Mouse (Mus musculus) limb, embryonic 12.5 days (tissue): ENCODE measurements at regions not wholly inside any gene's neighbourhood (a gene's known extent, or its start where the extent isn't known, plus 50 kb on each side); places are given as distances from the start of the nearest gene placed in this dataset.
A peak's percentile ranks its signal among the peaks of the same experiment; 100 is the strongest.

Experiments used
- ATAC-seq: fragments of 200-750 bp; cut with Nextera tagmentation; 2 replicates; pipeline ENCODE4 v1.8.0; 2017; ENCODE audit warnings: low read depth, moderate TSS enrichment; ENCODE audit not compliant: insufficient number of reproducible peaks, insufficient read depth, low FRiP score, low TSS enrichment
- H3K27ac ChIP-seq: fragments of 300-500 bp; sonication (generic); 2 replicates; pipeline ENCODE4 v1.5.1; 2016; ENCODE audit warnings: mild to moderate bottlenecking, moderate library complexity
- H3K27me3 ChIP-seq: fragments of 300-500 bp; sonication (generic); 2 replicates; pipeline ENCODE4 v1.6.1; 2016; ENCODE audit warnings: mild to moderate bottlenecking, moderate library complexity
- H3K36me3 ChIP-seq: fragments of 300-500 bp; sonication (generic); 2 replicates; pipeline ENCODE4 v1.6.1; 2016; ENCODE audit warnings: mild to moderate bottlenecking, moderate library complexity
- H3K4me1 ChIP-seq: fragments of 300-500 bp; sonication (generic); replicated peaks from 2 replicates; pipeline ENCODE4 v1.6.1; 2016
- H3K4me2 ChIP-seq: fragments of 300-500 bp; sonication (generic); 2 replicates; pipeline ENCODE4 v1.6.1; 2016; ENCODE audit warnings: mild to moderate bottlenecking, moderate library complexity
- H3K4me3 ChIP-seq: fragments of 300-500 bp; sonication (generic); replicated peaks from 2 replicates; pipeline ENCODE4 v1.5.1; 2016; ENCODE audit warnings: mild to moderate bottlenecking
- H3K9ac ChIP-seq: fragments of 300-500 bp; sonication (generic); replicated peaks from 2 replicates; pipeline ENCODE4 v1.6.1; 2016; ENCODE audit warnings: mild to moderate bottlenecking, moderate library complexity
- H3K9me3 ChIP-seq: fragments of 300-500 bp; sonication (generic); 2 replicates; pipeline ENCODE4 v1.6.1; 2016; ENCODE audit warnings: mild to moderate bottlenecking, moderate library complexity
- WGBS: fragments of 180-500 bp; shearing (Covaris S2); methylation state at CpG from one replicate; pipeline ENCODE4 v1.1.7; 2016; 5-methylcytosine and 5-hydroxymethylcytosine counted together

DNA sequence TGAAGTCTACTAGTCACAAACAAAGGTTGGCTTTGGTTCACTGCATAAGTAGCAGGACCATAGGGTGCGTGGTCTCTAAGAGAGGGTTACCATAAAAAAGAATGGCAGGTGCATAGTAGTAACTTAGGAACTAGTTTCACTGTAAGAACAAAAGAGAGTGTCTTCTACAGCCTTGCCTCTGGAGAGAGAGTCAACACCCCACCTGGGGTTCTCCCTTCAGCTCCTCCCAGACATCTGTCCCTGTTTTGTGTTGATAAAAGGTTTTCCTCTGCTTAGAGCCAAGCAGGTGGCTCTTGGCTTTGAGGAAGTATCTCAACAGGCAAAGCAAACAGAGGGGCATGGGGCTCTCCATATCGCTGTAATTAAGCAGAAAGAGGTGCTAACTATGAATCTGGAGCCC lies 165.6 kb upstream of the Prok2 start:
- H3K4me1 ChIP-seq, result peaks cover 28% of the 10 kb centered on the region
- H3K9me3 ChIP-seq, result peaks cover 8% of the 10 kb centered on the region; the same call in 1 of the 2 replicates
- no peak overlapping the region for H3K9ac ChIP-seq
- peaks cover 71% of the 10 kb centered on the region for H3K27me3 ChIP-seq
- 63% methylated on average over 2 of the region's 2 CpGs for WGBS
- H3K4me3 ChIP-seq, result no peak overlapping the region
- no peaks in the 10 kb centered on the region for H3K36me3 ChIP-seq
- ATAC-seq, result no peak
- H3K4me2 ChIP-seq, result no peak overlapping the region
- no peak overlapping the region for H3K27ac ChIP-seq

- Histone ChIP-seq H3K4me1 (peaks cover 32% of the 10 kb centered on the region), H3K9me3 (peaks cover 8% of the 10 kb centered on the region; the same call in 1 of the 2 replicates), H3K36me3 (no peaks in the 10 kb centered on the region), H3K4me2 (no peak overlapping the region), H3K4me3 (no peak overlapping the region), H3K27ac (no peak overlapping the region), H3K27me3 (peaks cover 66% of the 10 kb centered on the region), H3K9ac (no peak overlapping the region)
- no peak for ATAC-seq
- WGBS, result 81% methylated on average over 5 of the region's 5 CpGs
Measured at GRCm38 (mm10) chr6:99890805-99891204, 164.6 kb upstream of the Prok2 start.

- ATAC-seq, result no peak
- peaks cover 43% of the 10 kb centered on the region for H3K4me1 ChIP-seq
- no peak overlapping the region for H3K9ac ChIP-seq
- peaks cover 8% of the 10 kb centered on the region; the same call in 1 of the 2 replicates for H3K9me3 ChIP-seq
- H3K27me3 ChIP-seq, result peaks cover 64% of the 10 kb centered on the region
- no peak overlapping the region for H3K4me2 ChIP-seq
- no peak overlapping the region for H3K4me3 ChIP-seq
- H3K27ac ChIP-seq, result no peak overlapping the region
- H3K36me3 ChIP-seq, result no peaks in the 10 kb centered on the region
- WGBS, result 31% methylated on average over 9 of the region's 9 CpGs
Measured at GRCm38 (mm10) chr6:99889055-99889454, 162.9 kb upstream of the Prok2 start.

GRCm38 (mm10) chr6:99887904-99888303 lies 161.7 kb upstream of the Prok2 start:
- Histone ChIP-seq H3K27me3 (peaks cover 62% of the 10 kb centered on the region), H3K4me1 (peaks cover 49% of the 10 kb centered on the region)

DNA sequence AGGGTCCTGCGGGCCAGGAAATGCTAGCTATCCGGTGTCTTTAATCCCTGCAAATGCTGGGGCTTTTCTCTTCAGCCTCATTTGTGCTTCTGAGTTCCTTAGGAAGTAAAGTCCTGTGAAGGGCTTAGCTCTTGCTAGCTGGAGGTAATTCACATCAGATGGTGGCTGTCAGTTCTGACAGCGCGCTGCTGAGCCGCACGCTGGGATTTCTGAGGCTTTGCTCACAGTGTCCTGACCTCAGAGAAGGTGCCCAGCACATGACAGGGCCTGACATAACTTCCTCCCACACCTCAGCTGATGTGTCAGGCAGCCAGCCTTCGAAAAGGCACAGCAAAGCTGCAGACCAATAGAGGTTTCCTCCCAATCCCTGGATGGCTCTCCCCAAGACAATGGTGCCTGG lies 158.6 kb upstream of the Prok2 start:
- no peak overlapping the region; the same call in 1 of the 2 replicates for H3K4me2 ChIP-seq
- ATAC-seq, result no peak
- no peaks in the 10 kb centered on the region for H3K9me3 ChIP-seq
- H3K4me1 ChIP-seq, result peaks cover 59% of the 10 kb centered on the region
- no peak overlapping the region for H3K4me3 ChIP-seq
- no peak overlapping the region for H3K9ac ChIP-seq
- 2% methylated on average over 7 of the region's 7 CpGs for WGBS
- peaks cover 60% of the 10 kb centered on the region for H3K27me3 ChIP-seq
- peak overlapping the region; percentile 26; the same call in 1 of the 2 replicates for H3K27ac ChIP-seq
- H3K36me3 ChIP-seq, result no peaks in the 10 kb centered on the region

More at GRCm38 (mm10) chr6:99887904-99888303, 161.7 kb upstream of the Prok2 start:
- peak; percentile 63 for ATAC-seq
- no peaks in the 10 kb centered on the region for H3K36me3 ChIP-seq
- WGBS, result 8% methylated on average over 8 of the region's 8 CpGs
- no peak overlapping the region for H3K4me3 ChIP-seq
- peaks cover 6% of the 10 kb centered on the region; the same call in 1 of the 2 replicates for H3K9me3 ChIP-seq
- H3K9ac ChIP-seq, result no peak overlapping the region
- H3K4me2 ChIP-seq, result no peak overlapping the region
- no peak overlapping the region for H3K27ac ChIP-seq

DNA sequence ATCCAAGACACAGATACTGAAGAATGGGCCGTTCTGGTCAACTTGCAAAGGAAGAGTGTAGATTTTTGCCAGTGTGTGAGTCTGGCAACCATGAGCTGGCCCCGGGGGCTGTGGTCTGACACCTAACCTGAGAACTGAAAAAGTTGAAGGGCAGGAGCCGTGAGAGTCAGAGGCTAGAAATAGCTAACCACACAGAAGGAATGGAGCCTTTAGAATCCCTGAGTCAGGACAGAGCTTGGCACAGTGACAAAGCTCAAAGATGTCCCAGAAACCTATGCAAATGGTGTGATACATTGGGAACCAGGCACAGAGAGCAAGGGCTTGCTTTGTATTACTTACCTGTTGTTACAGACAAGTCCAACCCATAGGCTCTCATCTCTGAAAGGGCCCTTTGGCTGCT lies 157.9 kb upstream of the Prok2 start:
- peaks cover 62% of the 10 kb centered on the region for H3K27me3 ChIP-seq
- H3K9me3 ChIP-seq, result no peaks in the 10 kb centered on the region
- no peaks in the 10 kb centered on the region for H3K36me3 ChIP-seq
- H3K9ac ChIP-seq, result no peak overlapping the region
- no peak overlapping the region for H3K4me2 ChIP-seq
- WGBS, result 57% methylated on average over 3 of the region's 3 CpGs
- no peak overlapping the region for H3K27ac ChIP-seq
- H3K4me3 ChIP-seq, result no peak overlapping the region
- peaks cover 57% of the 10 kb centered on the region for H3K4me1 ChIP-seq
- no peak for ATAC-seq

DNA sequence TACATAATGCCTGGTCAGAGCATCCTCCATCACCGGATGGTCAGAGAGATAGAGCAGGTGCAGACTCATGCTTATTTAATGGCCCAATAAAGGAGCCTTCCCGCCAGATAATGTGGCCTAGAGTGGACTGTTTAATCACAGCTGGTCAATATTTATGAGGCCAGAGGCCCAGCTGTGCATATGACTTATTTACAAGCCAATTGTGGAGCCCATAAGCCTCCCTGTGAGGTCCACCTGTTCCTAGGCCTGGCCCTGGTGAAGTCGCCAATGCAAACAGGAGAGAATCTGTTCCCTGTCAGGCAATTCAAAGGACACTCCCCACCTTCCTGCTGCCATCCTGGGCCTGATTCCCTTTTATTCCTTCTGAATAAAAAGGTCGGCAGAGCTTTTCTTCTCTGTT lies 155.4 kb upstream of the Prok2 start:
- Histone ChIP-seq H3K4me1 (peaks cover 38% of the 10 kb centered on the region), H3K4me3 (no peak overlapping the region), H3K4me2 (no peak overlapping the region), H3K36me3 (no peaks in the 10 kb centered on the region), H3K9ac (no peak overlapping the region), H3K27ac (no peak overlapping the region), H3K9me3 (no peaks in the 10 kb centered on the region), H3K27me3 (peaks cover 64% of the 10 kb centered on the region)
- WGBS, result 20% methylated on average over 4 of the region's 4 CpGs
- ATAC-seq, result no peak; the same call in 1 of the 2 replicates

GRCm38 (mm10) chr6:99874852-99875251 lies 148.7 kb upstream of the Prok2 start:
- Histone ChIP-seq H3K9me3 (no peaks in the 10 kb centered on the region), H3K4me3 (no peak overlapping the region), H3K36me3 (no peaks in the 10 kb centered on the region), H3K4me1 (no peaks in the 10 kb centered on the region), H3K27me3 (peaks cover 48% of the 10 kb centered on the region), H3K9ac (no peak overlapping the region), H3K4me2 (no peak overlapping the region), H3K27ac (no peak overlapping the region)
- whole genome bisulfite sequencing, result 87% methylated on average over 4 of the region's 4 CpGs
- no peak for ATAC-seq

DNA sequence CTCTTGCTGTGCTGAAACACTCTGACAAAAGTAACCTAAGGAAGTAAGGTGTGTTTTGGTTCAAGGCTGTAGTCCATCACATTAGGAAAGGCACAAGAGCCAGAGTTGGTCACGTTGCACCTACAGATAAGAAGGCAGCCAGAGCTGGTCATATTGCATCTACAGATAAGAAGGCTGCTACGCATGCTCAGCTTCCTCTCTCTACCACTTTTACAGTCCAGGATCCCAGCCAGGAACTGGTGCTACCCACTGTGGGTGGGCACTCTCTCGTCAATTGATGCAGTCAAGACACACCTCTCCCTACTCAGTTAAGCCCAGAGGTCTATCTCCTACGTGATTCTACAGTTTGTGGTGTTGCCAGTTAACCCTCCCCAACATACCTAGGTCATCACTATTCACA lies 147.8 kb upstream of the Prok2 start:
- Histone ChIP-seq H3K9ac (no peak overlapping the region), H3K27ac (no peak overlapping the region), H3K36me3 (no peaks in the 10 kb centered on the region), H3K4me3 (no peak overlapping the region), H3K9me3 (no peaks in the 10 kb centered on the region), H3K27me3 (peaks cover 39% of the 10 kb centered on the region), H3K4me2 (no peak overlapping the region), H3K4me1 (no peaks in the 10 kb centered on the region)
- ATAC-seq, result no peak
- WGBS, result 76% methylated on average over 4 of the region's 4 CpGs

DNA sequence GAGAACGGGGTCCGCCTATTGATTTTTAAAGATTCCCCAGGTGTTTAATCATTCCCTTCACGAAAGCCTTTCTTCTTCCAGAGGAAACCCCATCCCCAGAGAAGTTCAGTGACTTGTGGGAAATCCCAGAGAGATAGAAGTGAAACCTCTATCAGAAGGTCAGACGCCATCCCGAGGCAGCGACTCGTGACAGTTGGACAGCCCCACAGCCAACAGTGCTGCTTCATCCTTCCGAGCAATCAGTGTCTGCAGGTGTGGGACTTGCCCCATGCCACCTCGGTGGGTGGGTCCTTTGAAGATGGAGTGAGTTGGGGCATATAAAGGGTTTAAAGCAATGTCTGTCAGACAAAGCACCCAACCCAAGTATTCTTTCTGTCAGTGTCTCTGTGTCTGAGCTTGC lies 139.9 kb upstream of the Prok2 start:
- Histone ChIP-seq H3K4me2 (no peak overlapping the region), H3K4me1 (peaks cover 16% of the 10 kb centered on the region), H3K4me3 (no peak overlapping the region), H3K27ac (no peak overlapping the region), H3K27me3 (peaks cover 14% of the 10 kb centered on the region), H3K9ac (no peak overlapping the region), H3K9me3 (no peaks in the 10 kb centered on the region), H3K36me3 (no peaks in the 10 kb centered on the region)
- no peak for ATAC-seq
- WGBS, result 77% methylated on average over 9 of the region's 9 CpGs

DNA sequence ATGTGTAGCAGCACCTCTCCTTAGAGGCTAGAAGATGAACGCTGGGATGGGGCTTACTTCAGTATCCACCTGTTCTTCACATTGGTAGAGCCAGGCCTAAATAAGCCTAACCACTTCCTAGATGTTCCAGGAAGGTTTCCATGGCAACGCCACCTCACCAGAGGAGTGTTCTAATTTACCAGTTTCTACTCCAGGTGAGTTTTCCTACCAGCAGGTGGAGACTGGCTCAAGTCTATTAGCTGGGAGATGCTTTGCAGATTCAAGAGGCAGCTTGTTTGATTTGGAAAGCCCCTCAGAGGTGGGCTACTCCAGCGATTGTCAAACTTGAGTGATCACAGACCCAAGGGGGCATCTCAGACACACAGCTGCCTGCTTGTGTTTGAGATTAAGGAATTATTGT lies 138.8 kb upstream of the Prok2 start:
- 60% methylated on average over 3 of the region's 3 CpGs for WGBS
- Histone ChIP-seq H3K27ac (no peak overlapping the region), H3K4me3 (no peak overlapping the region), H3K9me3 (no peaks in the 10 kb centered on the region), H3K4me2 (no peak overlapping the region), H3K27me3 (peaks cover 19% of the 10 kb centered on the region), H3K9ac (no peak overlapping the region), H3K36me3 (no peaks in the 10 kb centered on the region), H3K4me1 (peaks cover 16% of the 10 kb centered on the region)
- ATAC-seq, result no peak

- H3K9ac ChIP-seq, result no peak overlapping the region
- no peaks in the 10 kb centered on the region for H3K36me3 ChIP-seq
- no peak overlapping the region for H3K27ac ChIP-seq
- no peak overlapping the region for H3K4me3 ChIP-seq
- WGBS, result 26% methylated on average over 9 of the region's 9 CpGs
- peaks cover 16% of the 10 kb centered on the region for H3K4me1 ChIP-seq
- peaks cover 23% of the 10 kb centered on the region for H3K27me3 ChIP-seq
- H3K9me3 ChIP-seq, result no peaks in the 10 kb centered on the region
- H3K4me2 ChIP-seq, result no peak overlapping the region
- ATAC-seq, result no peak
Measured at GRCm38 (mm10) chr6:99863418-99863817, 137.2 kb upstream of the Prok2 start.
